Mouse (Mus musculus) spleen, adult 2 months (tissue): ENCODE measurements around the gene Gm37240.

ENCODE experiments used
- CTCF ChIP-seq: fragments of 200-500 bp; IDR thresholded peaks from 2 replicates; pipeline ENCODE4 v1.5.1; 2011; ENCODE audit warnings: mild to moderate bottlenecking, inconsistent platforms; ENCODE audit not compliant: insufficient read depth, insufficient read length, insufficient replicate concordance; ENCODE audit errors: extremely low read depth
- POLR2A ChIP-seq: fragments of 200-500 bp; IDR thresholded peaks from 2 replicates; pipeline ENCODE4 v1.6.1; 2011; ENCODE audit warnings: low read depth, low read length, inconsistent platforms

DNA sequence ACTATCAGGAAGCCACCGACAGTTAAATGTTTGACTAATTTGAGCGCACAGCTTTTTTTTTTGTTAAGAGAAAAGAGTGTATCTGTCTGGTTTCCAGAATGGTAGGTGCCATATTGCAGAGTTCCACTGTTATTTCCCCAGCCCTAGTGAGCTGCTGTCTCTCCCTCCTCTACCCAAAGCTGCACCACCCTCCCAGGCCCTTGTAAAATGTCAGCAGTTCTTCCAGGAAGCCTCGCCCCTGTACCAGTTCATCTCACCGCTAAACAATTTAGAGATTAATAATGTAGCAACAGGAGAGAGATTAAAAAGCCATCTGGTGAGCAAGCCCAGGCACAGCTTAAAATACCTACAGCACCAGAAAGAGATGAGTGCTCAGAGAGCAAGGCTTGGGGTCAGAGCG lies 518.2 kb downstream of the Gm37240 start:
- TF ChIP-seq POLR2A = no peak
- no peak for TF ChIP-seq CTCF
